Mouse (Mus musculus): ENCODE data around the gene Ppp4c. TPM values are rescaled to one million over a fixed set of nuclear protein-coding genes. Genes with fewer than 3 reads are reported as not detected.
"Not testable (repeated sequence)": the region's sequence is repeated elsewhere in the genome, so short reads cannot be mapped to it uniquely, and the experiment has no call there.

Gene Ppp4c
- polyA plus RNA-seq, 1 experiment: 189 TPM

DNA sequence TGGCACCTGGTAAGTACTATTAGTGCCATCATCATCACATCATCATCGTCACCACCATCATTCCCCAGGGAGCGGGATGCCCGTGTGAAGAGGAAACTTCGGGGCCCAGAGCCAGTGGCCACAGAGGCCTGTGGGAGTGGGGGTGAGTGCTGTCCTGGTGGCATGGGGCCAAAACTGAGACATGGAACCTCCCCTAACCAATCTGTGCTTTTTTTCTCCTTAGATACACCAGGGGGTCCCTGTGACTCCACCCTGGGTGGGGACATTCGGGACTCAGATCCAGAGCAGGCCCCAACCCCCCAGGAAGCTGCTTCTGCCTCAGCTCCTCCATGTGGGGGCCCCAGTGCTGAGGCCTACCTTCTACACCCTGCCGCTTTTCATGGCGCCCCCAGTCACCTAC lies 7.8 kb downstream of the Ppp4c start:
- TF ChIP-seq CEBPB (IDR thresholded peaks at IDR 0.05; ENCODE audit: low read depth): no peak
- TF ChIP-seq MAX (IDR thresholded peaks at IDR 0.05): no peak
- no peak for TF ChIP-seq USF1 (IDR thresholded peaks at IDR 0.05; ENCODE audit: low read depth)
- no peak for TF ChIP-seq MYOD1 (IDR thresholded peaks at IDR 0.05; ENCODE audit: control insufficient read depth, insufficient read length, low read depth)
- no peak for TF ChIP-seq MYOG (IDR thresholded peaks at IDR 0.05; ENCODE audit: control insufficient read depth, extremely low read depth, insufficient read length)
- TF ChIP-seq FOSL1 (IDR thresholded peaks at IDR 0.05; ENCODE audit: insufficient read depth, low read length, poor library complexity, severe bottlenecking): no peak
- TF ChIP-seq CTCF (IDR thresholded peaks at IDR 0.05; ENCODE audit: control insufficient read depth, insufficient read depth, insufficient read length): no peak
- H3K79me2 ChIP-seq (ENCODE audit: control insufficient read depth, insufficient read depth): peaks cover 12% of the 10 kb centered on the region
- H3K4me3 ChIP-seq (ENCODE audit: insufficient read depth, poor library complexity, severe bottlenecking): no peak overlapping the region
- H3ac ChIP-seq (ENCODE audit: control insufficient read depth, insufficient read length, low read depth): no peak overlapping the region
- peaks cover 5% of the 10 kb centered on the region for H3K79me3 ChIP-seq (ENCODE audit: low read depth)
- peaks cover 29% of the 10 kb centered on the region for H3K36me3 ChIP-seq (ENCODE audit: control insufficient read depth, insufficient read depth)
- H3K27me3 ChIP-seq (ENCODE audit: control insufficient read depth, insufficient read depth, insufficient read length): no peaks in the 10 kb centered on the region

DNA sequence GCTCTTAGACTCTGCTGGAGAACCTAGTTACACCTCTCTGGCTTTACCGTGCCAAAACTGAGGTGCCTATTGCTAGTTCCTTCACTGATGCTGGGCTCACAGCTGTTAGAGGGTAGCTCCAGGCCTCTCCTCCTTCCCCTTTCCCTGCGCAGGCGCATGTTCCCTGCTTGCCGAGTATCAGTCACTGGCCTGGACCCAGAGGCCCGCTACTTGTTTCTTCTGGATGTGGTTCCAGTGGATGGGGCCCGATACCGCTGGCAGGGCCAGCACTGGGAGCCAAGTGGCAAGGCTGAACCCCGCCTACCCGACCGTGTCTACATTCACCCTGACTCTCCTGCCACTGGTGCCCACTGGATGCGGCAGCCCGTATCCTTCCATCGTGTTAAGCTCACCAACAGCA lies 9.6 kb downstream of the Ppp4c start:
- Histone ChIP-seq H3K36me3 (ENCODE audit: control insufficient read depth, insufficient read depth) (peaks cover 11% of the 10 kb centered on the region), H3K79me3 (ENCODE audit: low read depth) (no peaks in the 10 kb centered on the region), H3K79me2 (ENCODE audit: control insufficient read depth, insufficient read depth) (no peaks in the 10 kb centered on the region), H3K4me3 (ENCODE audit: insufficient read depth, poor library complexity, severe bottlenecking) (no peak overlapping the region), H3K27me3 (ENCODE audit: control insufficient read depth, insufficient read depth, insufficient read length) (no peaks in the 10 kb centered on the region), H3ac (ENCODE audit: control insufficient read depth, insufficient read length, low read depth) (no peak overlapping the region)
- no peak for TF ChIP-seq USF1 (IDR thresholded peaks at IDR 0.05; ENCODE audit: low read depth)
- no peak for TF ChIP-seq MYOD1 (IDR thresholded peaks at IDR 0.05; ENCODE audit: control insufficient read depth, insufficient read length, low read depth)
- no peak for TF ChIP-seq CTCF (IDR thresholded peaks at IDR 0.05; ENCODE audit: control insufficient read depth, insufficient read depth, insufficient read length)
- TF ChIP-seq MYOG (IDR thresholded peaks at IDR 0.05; ENCODE audit: control insufficient read depth, extremely low read depth, insufficient read length): no peak
- TF ChIP-seq MAX (IDR thresholded peaks at IDR 0.05): no peak
- no peak for TF ChIP-seq CEBPB (IDR thresholded peaks at IDR 0.05; ENCODE audit: low read depth)
- TF ChIP-seq FOSL1 (IDR thresholded peaks at IDR 0.05; ENCODE audit: insufficient read depth, low read length, poor library complexity, severe bottlenecking): no peak

DNA sequence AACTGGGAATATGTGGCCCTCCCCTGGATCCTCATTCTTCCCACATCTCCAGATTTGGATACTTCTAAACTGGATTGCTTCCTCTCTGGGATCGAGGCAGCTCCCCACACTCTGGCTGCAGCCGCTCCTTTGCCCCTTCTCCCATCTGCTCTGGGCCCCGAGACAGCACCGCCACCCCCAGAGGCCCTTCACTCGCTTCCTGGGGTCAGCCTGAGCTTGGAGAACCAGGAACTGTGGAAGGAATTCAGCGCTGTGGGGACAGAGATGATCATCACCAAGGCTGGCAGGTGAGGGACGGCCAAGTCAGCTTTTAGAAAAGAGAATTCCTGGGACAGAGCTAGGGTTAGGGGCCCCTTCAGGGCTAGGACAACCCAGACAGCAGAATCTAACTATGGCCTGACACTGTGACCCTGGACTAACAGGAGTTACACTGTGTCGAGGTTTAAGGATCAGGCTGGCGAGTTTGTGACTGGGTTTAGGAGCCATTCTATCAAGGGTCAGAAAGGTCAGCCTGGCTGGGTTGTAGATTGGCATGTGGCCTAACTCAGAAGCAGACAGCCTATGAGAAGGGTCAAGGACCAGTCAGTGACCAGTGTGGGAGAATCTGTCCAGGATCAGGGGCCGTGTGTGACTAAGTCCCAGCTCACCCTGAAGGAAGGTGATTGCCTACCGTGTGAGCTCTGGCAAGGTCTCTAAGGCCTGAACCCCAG lies 10.5 kb downstream of the Ppp4c start:
- Histone ChIP-seq H3K27me3 (ENCODE audit: control insufficient read depth, insufficient read depth, insufficient read length) (no peaks in the 10 kb centered on the region), H3K79me3 (ENCODE audit: low read depth) (no peaks in the 10 kb centered on the region), H3ac (ENCODE audit: control insufficient read depth, insufficient read length, low read depth) (no peak overlapping the region), H3K36me3 (ENCODE audit: control insufficient read depth, insufficient read depth) (peaks cover 4% of the 10 kb centered on the region), H3K79me2 (ENCODE audit: control insufficient read depth, insufficient read depth) (no peaks in the 10 kb centered on the region), H3K4me3 (ENCODE audit: insufficient read depth, poor library complexity, severe bottlenecking) (no peak overlapping the region)
- TF ChIP-seq CEBPB (IDR thresholded peaks at IDR 0.05; ENCODE audit: low read depth) (no peak), MYOG (IDR thresholded peaks at IDR 0.05; ENCODE audit: control insufficient read depth, extremely low read depth, insufficient read length) (no peak), CTCF (IDR thresholded peaks at IDR 0.05; ENCODE audit: control insufficient read depth, insufficient read depth, insufficient read length) (no peak), MAX (IDR thresholded peaks at IDR 0.05) (no peak), FOSL1 (IDR thresholded peaks at IDR 0.05; ENCODE audit: insufficient read depth, low read length, poor library complexity, severe bottlenecking) (no peak), MYOD1 (IDR thresholded peaks at IDR 0.05; ENCODE audit: control insufficient read depth, insufficient read length, low read depth) (no peak), USF1 (IDR thresholded peaks at IDR 0.05; ENCODE audit: low read depth) (no peak)

DNA sequence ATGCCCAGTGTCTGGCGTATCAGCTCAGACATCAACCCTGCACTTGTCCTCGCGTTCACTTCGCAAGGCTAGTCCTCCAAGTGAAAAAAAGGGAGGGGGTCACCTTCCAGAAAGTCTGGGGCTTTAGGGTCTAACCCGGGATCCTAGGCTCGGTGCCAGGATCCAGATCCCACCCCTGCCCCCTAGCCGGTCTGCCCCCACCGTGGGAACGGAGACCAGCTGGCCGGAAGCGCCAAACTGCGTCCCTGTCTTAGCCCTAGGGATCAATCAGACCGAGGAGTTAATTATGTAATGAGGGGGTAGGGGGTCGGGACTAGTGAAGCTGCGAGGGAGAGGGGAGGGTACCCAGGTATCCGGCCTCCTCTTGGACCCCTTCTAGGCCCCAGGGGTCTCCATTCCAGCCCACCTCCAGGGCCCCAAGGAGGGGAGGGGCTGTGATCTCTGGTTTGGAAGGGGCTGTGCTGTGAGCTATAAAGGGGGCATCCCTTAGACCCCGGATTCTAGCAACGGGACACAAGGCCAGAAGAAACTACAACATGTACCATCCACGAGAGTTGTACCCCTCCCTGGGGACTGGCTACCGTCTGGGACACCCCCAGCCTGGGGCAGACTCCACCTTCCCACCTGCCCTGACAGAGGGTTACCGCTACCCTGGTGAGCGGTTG lies 11.2 kb downstream of the Ppp4c start, which contains the start of gene Tbx6:
Gene Tbx6 (plus strand): TSS at position 513 of the 665 bp plus-strand sequence.
- Histone ChIP-seq H3K79me3 (ENCODE audit: low read depth) (no peaks in the 10 kb centered on the region), H3K27me3 (ENCODE audit: control insufficient read depth, insufficient read depth, insufficient read length) (no peaks in the 10 kb centered on the region), H3K36me3 (ENCODE audit: control insufficient read depth, insufficient read depth) (peaks cover 3% of the 10 kb centered on the region), H3K79me2 (ENCODE audit: control insufficient read depth, insufficient read depth) (no peaks in the 10 kb centered on the region), H3K4me3 (ENCODE audit: insufficient read depth, poor library complexity, severe bottlenecking) (no peak within 1 kb of the TSS), H3ac (ENCODE audit: control insufficient read depth, insufficient read length, low read depth) (no peak within 1 kb of the TSS)
- TF ChIP-seq CEBPB (IDR thresholded peaks at IDR 0.05; ENCODE audit: low read depth) (no peak), FOSL1 (IDR thresholded peaks at IDR 0.05; ENCODE audit: insufficient read depth, low read length, poor library complexity, severe bottlenecking) (no peak), MAX (IDR thresholded peaks at IDR 0.05) (no peak), USF1 (IDR thresholded peaks at IDR 0.05; ENCODE audit: low read depth) (no peak), MYOG (IDR thresholded peaks at IDR 0.05; ENCODE audit: control insufficient read depth, extremely low read depth, insufficient read length) (no peak), CTCF (IDR thresholded peaks at IDR 0.05; ENCODE audit: control insufficient read depth, insufficient read depth, insufficient read length) (no peak), MYOD1 (IDR thresholded peaks at IDR 0.05; ENCODE audit: control insufficient read depth, insufficient read length, low read depth) (no peak)

DNA sequence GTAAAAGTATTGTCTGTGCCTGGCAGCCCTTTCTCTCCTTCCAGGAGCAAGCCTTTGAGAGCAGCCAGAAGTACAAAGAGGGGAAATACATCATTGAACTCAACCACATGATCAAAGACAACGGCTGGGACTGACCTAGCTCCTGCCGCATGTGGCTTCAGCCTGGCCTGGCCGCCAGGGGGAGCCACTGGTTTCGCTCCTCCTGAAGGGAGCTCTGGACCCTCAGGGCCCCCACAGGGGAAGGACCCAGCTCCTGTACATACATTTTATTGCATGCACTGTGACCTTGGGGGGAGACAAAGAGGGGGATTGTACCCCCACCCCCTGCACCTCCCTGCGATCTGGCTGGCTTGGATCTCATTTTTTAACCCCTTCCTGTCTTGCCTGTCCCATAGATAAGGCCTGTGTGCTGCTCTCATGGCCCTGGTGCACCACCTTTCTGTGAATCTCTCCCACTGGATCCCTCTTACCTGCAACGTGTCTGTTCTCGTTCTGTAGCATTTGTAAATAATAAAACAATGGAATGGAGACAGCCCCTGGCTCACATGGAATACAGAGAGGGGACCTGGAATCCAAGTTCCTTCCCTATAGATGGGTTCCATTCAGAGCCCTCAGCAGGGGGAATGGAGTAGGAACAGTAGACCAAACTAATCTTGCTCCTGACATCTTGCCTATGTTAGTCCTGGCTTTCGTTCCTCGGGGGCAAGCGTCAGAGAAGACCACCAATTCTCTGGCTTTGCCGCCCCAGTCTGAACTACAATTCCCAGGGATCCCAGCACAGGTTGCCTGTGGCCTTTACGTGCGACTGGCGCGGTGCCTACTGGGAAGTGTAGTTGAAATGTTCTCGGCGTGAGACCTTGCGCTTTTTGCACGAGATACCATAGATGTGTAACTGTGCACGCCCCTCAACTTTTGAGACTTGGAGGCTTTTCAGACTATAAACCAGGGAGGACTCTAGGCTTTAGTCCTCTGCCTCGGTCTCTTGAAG lies 12.0 kb downstream of the Ppp4c start:
- no peak overlapping the region for H3K4me3 ChIP-seq (ENCODE audit: insufficient read depth, poor library complexity, severe bottlenecking)
- H3K36me3 ChIP-seq (ENCODE audit: control insufficient read depth, insufficient read depth): peaks cover 3% of the 10 kb centered on the region
- no peak for TF ChIP-seq MYOD1 (IDR thresholded peaks at IDR 0.05; ENCODE audit: control insufficient read depth, insufficient read length, low read depth)
- TF ChIP-seq MAX (IDR thresholded peaks at IDR 0.05): no peak
- peak; percentile 88 for TF ChIP-seq CTCF (IDR thresholded peaks at IDR 0.05; ENCODE audit: control insufficient read depth, insufficient read depth, insufficient read length)
- no peak for TF ChIP-seq USF1 (IDR thresholded peaks at IDR 0.05; ENCODE audit: low read depth)
- no peak for TF ChIP-seq MYOG (IDR thresholded peaks at IDR 0.05; ENCODE audit: control insufficient read depth, extremely low read depth, insufficient read length)
- TF ChIP-seq FOSL1 (IDR thresholded peaks at IDR 0.05; ENCODE audit: insufficient read depth, low read length, poor library complexity, severe bottlenecking): no peak
- H3K27me3 ChIP-seq (ENCODE audit: control insufficient read depth, insufficient read depth, insufficient read length): no peaks in the 10 kb centered on the region
- H3K79me3 ChIP-seq (ENCODE audit: low read depth): no peaks in the 10 kb centered on the region
- no peak overlapping the region for H3ac ChIP-seq (ENCODE audit: control insufficient read depth, insufficient read length, low read depth)
- H3K79me2 ChIP-seq (ENCODE audit: control insufficient read depth, insufficient read depth): no peaks in the 10 kb centered on the region

DNA sequence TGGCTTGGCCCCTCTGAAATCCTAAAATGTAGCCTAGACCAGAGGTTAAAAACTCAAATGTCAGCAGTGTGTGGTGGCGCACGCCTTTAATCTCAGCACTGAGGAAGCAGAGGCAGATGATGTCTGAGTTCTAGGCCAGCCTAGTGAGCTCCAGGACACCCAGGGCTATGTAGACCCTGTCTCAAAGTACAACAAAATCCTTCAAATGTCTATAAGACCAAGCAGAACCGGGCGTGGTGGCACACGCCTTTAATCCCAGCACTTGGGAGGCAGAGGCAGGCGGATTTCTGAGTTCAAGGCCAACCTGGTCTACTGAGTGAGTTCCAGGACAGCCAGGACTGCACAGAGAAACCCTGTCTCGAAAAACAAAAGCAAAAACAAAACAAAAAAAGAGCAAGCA lies 13.2 kb downstream of the Ppp4c start:
- not testable (repeated sequence) for H3K4me3 ChIP-seq (ENCODE audit: insufficient read depth, poor library complexity, severe bottlenecking); H3K36me3 ChIP-seq (ENCODE audit: control insufficient read depth, insufficient read depth); H3K27me3 ChIP-seq (ENCODE audit: control insufficient read depth, insufficient read depth, insufficient read length); H3ac ChIP-seq (ENCODE audit: control insufficient read depth, insufficient read length, low read depth); H3K79me3 ChIP-seq (ENCODE audit: low read depth); H3K79me2 ChIP-seq (ENCODE audit: control insufficient read depth, insufficient read depth)

Measured in C2C12 (cell line).